Mouse (Mus musculus): ENCODE results near the gene Prdx6b. TPM values are rescaled to one million over a fixed set of nuclear protein-coding genes. Genes with fewer than 3 reads are reported as not detected.

The Prdx6b gene
- total and polyA plus RNA-seq, 3 experiments, result not detected

DNA sequence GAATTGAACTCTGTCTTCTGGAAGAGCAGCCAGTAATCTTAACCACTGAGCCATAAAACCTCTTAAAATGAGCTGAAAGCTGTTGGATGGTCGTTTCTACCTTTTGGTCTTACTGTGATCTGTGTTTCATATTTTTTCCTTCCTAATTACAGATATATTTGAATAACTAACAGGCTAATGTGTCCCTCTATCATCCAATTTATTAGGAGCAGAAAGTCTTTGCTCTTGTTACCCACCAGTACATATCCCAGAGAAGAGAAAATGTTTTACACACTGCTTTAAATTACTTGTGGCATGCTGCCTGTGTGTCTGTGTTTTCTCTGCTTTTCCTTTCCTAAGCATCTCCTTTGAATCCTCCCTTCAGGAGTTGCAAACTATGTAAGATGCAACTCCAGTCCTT is 21.9 kb downstream of the Prdx6b start:
- Histone ChIP-seq H3K4me1 (ENCODE audit: insufficient read depth, low read depth, low read length) (peaks cover 31% of the 10 kb centered on the region), H3K4me3 (ENCODE audit: low read depth, low read length) (peak overlapping the region; percentile 97; the same call in 1 of the 2 replicates), H3K36me3 (replicated peaks) (peaks cover 18% of the 10 kb centered on the region), H3K27me3 (ENCODE audit: insufficient read depth, low read length) (no peaks in the 10 kb centered on the region), H3K9me3 (replicated peaks) (no peaks in the 10 kb centered on the region)
- no peak for DNase-seq (ENCODE audit: low spot score)
- no peak for ATAC-seq (ENCODE audit: extremely low read depth, insufficient number of reproducible peaks, low FRiP score, poor library complexity, severe bottlenecking)
- TF ChIP-seq TAL1 (conservative IDR thresholded peaks at IDR 0.05; ENCODE audit: low read depth, low read length) (no peak), CTCF (IDR thresholded peaks at IDR 0.05; ENCODE audit: low read depth, low read length) (no peak)

GRCm38 (mm10) chr2:80314854-80315241 is 22.6 kb downstream of the Prdx6b start:
- Histone ChIP-seq H3K27me3 (ENCODE audit: insufficient read depth, low read length) (no peaks in the 10 kb centered on the region), H3K9me3 (replicated peaks) (no peaks in the 10 kb centered on the region), H3K4me3 (ENCODE audit: low read depth, low read length) (peak overlapping the region; percentile 97), H3K4me1 (ENCODE audit: insufficient read depth, low read depth, low read length) (peaks cover 28% of the 10 kb centered on the region), H3K36me3 (replicated peaks) (peaks cover 24% of the 10 kb centered on the region)
- ATAC-seq (ENCODE audit: extremely low read depth, insufficient number of reproducible peaks, low FRiP score, poor library complexity, severe bottlenecking), result peak; percentile 64
- peak; percentile 31 for DNase-seq (ENCODE audit: low spot score)
- no peak for TF ChIP-seq GATA1 (IDR thresholded peaks at IDR 0.05; ENCODE audit: borderline replicate concordance, low read length)
- TF ChIP-seq TAL1 (conservative IDR thresholded peaks at IDR 0.05; ENCODE audit: low read depth, low read length), result no peak
- TF ChIP-seq CTCF (IDR thresholded peaks at IDR 0.05; ENCODE audit: low read depth, low read length), result no peak
- no peak for TF ChIP-seq POLR2AphosphoS5 (IDR thresholded peaks at IDR 0.05; ENCODE audit: insufficient replicate concordance, low read depth, low read length)
- TF ChIP-seq GATA2 (IDR thresholded peaks at IDR 0.05; ENCODE audit: borderline replicate concordance, low read depth, low read length), result no peak

DNA sequence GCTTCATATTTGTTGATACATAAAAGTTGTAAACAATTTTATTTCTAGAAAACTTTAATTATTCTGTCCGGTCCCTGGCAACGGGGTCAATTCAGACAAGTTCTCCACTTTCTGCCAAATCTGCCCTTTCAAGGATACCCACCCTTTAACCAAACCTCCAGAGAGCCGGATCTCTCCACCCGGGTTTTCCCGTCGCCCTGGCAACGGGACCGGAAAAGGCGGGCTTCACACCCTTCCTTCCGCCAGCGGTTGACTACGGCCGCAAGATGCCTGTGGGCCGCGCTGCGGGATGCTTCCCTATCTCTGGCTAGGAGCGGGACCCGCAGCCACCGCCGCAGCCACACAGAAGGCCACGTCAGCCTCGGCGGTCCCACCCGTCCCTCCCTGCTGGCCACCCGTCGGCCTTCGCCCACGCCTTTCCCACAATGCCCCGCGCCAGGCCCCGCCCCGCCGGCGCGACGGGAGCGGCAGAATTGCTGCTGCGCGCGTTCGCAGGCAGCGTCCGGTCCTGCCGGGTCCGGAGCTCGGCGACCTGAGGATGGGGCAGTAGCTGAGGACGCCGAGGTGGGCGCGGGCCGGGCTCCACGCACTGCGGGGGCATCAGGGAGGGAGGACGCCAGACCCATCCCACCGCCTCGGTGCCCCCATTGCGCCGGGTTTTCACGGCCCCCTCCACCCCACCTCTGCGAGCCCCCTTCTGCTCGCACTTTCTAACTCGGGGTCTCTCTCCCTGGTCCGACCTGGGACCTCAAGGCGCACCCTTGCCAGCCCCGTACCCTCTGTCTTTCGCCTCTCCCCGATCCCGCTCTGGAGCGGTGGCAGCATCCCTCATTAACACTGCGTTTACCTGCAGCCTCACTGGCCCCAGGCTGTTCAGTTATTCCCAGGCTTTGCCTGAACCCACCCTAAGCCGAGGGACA is 23.2 kb downstream of the Prdx6b start, which contains the start of gene Dnajc10:
Gene Dnajc10 (plus strand): TSS at position 225 of the 920 bp plus-strand sequence.
- TF ChIP-seq GATA1 (IDR thresholded peaks at IDR 0.05; ENCODE audit: borderline replicate concordance, low read length) (no peak), CTCF (IDR thresholded peaks at IDR 0.05; ENCODE audit: low read depth, low read length) (no peak), TAL1 (conservative IDR thresholded peaks at IDR 0.05; ENCODE audit: low read depth, low read length) (no peak), GATA2 (IDR thresholded peaks at IDR 0.05; ENCODE audit: borderline replicate concordance, low read depth, low read length) (no peak), POLR2AphosphoS5 (IDR thresholded peaks at IDR 0.05; ENCODE audit: insufficient replicate concordance, low read depth, low read length) (no peak)
- ATAC-seq (ENCODE audit: extremely low read depth, insufficient number of reproducible peaks, low FRiP score, poor library complexity, severe bottlenecking) (peak; percentile 77), DNase-seq (ENCODE audit: low spot score) (peak; percentile 77)
- H3K36me3 ChIP-seq (replicated peaks), result peaks cover 28% of the 10 kb centered on the region
- H3K4me1 ChIP-seq (ENCODE audit: insufficient read depth, low read depth, low read length), result peaks cover 26% of the 10 kb centered on the region
- no peaks in the 10 kb centered on the region for H3K27me3 ChIP-seq (ENCODE audit: insufficient read depth, low read length)
- H3K9me3 ChIP-seq (replicated peaks), result no peaks in the 10 kb centered on the region
- peak within 1 kb of the TSS; percentile 97 for H3K4me3 ChIP-seq (ENCODE audit: low read depth, low read length)

GRCm38 (mm10) chr2:80322878-80323277 is 30.6 kb downstream of the Prdx6b start:
- Histone ChIP-seq H3K27me3 (ENCODE audit: insufficient read depth, low read length) (no peaks in the 10 kb centered on the region), H3K36me3 (replicated peaks) (peaks cover 87% of the 10 kb centered on the region), H3K4me3 (ENCODE audit: low read depth, low read length) (no peak overlapping the region), H3K9me3 (replicated peaks) (no peaks in the 10 kb centered on the region), H3K4me1 (ENCODE audit: insufficient read depth, low read depth, low read length) (peaks cover 2% of the 10 kb centered on the region)
- TF ChIP-seq CTCF (IDR thresholded peaks at IDR 0.05; ENCODE audit: low read depth, low read length) (no peak), GATA1 (IDR thresholded peaks at IDR 0.05; ENCODE audit: borderline replicate concordance, low read length) (no peak), GATA2 (IDR thresholded peaks at IDR 0.05; ENCODE audit: borderline replicate concordance, low read depth, low read length) (no peak), POLR2AphosphoS5 (IDR thresholded peaks at IDR 0.05; ENCODE audit: insufficient replicate concordance, low read depth, low read length) (no peak), TAL1 (conservative IDR thresholded peaks at IDR 0.05; ENCODE audit: low read depth, low read length) (no peak)
- ATAC-seq (ENCODE audit: extremely low read depth, insufficient number of reproducible peaks, low FRiP score, poor library complexity, severe bottlenecking), result no peak
- no peak for DNase-seq (ENCODE audit: low spot score)

DNA sequence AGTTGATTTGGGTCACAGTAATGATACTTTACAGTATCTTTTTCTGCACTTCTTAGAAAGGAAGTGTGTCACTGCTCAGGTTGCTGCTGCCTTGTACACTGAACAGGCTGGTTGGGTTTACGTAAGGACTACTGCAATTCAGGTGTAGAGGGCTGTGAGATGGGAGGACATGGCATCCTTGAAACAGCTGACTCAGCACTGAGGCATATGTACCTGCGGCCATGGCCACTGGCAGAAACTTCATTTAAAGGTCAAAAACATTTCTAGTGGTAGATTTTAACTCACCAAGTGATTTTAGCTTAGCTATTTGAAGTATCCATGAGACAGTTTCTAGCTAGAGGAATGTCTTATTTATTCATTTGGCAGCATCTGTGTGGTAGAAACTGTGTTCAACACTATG is 33.5 kb downstream of the Prdx6b start:
- ATAC-seq (ENCODE audit: extremely low read depth, insufficient number of reproducible peaks, low FRiP score, poor library complexity, severe bottlenecking), result no peak
- no peak for DNase-seq (ENCODE audit: low spot score)
- H3K27me3 ChIP-seq (ENCODE audit: insufficient read depth, low read length), result no peaks in the 10 kb centered on the region
- no peaks in the 10 kb centered on the region for H3K4me1 ChIP-seq (ENCODE audit: insufficient read depth, low read depth, low read length)
- no peak overlapping the region for H3K4me3 ChIP-seq (ENCODE audit: low read depth, low read length)
- H3K36me3 ChIP-seq (replicated peaks), result peaks cover 91% of the 10 kb centered on the region
- no peaks in the 10 kb centered on the region for H3K9me3 ChIP-seq (replicated peaks)
- TF ChIP-seq CTCF (IDR thresholded peaks at IDR 0.05; ENCODE audit: low read depth, low read length) (no peak), GATA1 (IDR thresholded peaks at IDR 0.05; ENCODE audit: borderline replicate concordance, low read length) (no peak), POLR2AphosphoS5 (IDR thresholded peaks at IDR 0.05; ENCODE audit: insufficient replicate concordance, low read depth, low read length) (no peak), GATA2 (IDR thresholded peaks at IDR 0.05; ENCODE audit: borderline replicate concordance, low read depth, low read length) (no peak), TAL1 (conservative IDR thresholded peaks at IDR 0.05; ENCODE audit: low read depth, low read length) (no peak)

GRCm38 (mm10) chr2:80327272-80327671 is 35.0 kb downstream of the Prdx6b start:
- Histone ChIP-seq H3K9me3 (replicated peaks) (no peaks in the 10 kb centered on the region), H3K36me3 (replicated peaks) (peaks cover 89% of the 10 kb centered on the region), H3K4me1 (ENCODE audit: insufficient read depth, low read depth, low read length) (no peaks in the 10 kb centered on the region), H3K27me3 (ENCODE audit: insufficient read depth, low read length) (no peaks in the 10 kb centered on the region), H3K4me3 (ENCODE audit: low read depth, low read length) (no peak overlapping the region)
- TF ChIP-seq CTCF (IDR thresholded peaks at IDR 0.05; ENCODE audit: low read depth, low read length), result no peak
- ATAC-seq (ENCODE audit: extremely low read depth, insufficient number of reproducible peaks, low FRiP score, poor library complexity, severe bottlenecking) (no peak), DNase-seq (ENCODE audit: low spot score) (no peak)
